Mouse (Mus musculus) heart, embryonic 10.5 days (tissue): ENCODE measurements around the gene Lpxn. TPM values are rescaled to one million over a fixed set of nuclear protein-coding genes. Genes with fewer than 3 reads are reported as not detected.

ENCODE experiments used
- DNase-seq: peaks from one replicate; pipeline ENCODE4 v3.0.0-alpha.2; 2017; ENCODE audit warnings: low spot score
- H3K27ac ChIP-seq: fragments of 300-500 bp; sonication (generic); 2 replicates; pipeline ENCODE4 v1.5.1; 2016; ENCODE audit warnings: mild to moderate bottlenecking
- H3K27me3 ChIP-seq: fragments of 300-500 bp; sonication (generic); 2 replicates; pipeline ENCODE4 v1.6.1; 2016; ENCODE audit warnings: mild to moderate bottlenecking; ENCODE audit not compliant: poor library complexity, insufficient read depth, severe bottlenecking
- H3K36me3 ChIP-seq: fragments of 300-500 bp; sonication (generic); 2 replicates; pipeline ENCODE4 v1.6.1; 2016; ENCODE audit warnings: mild to moderate bottlenecking, moderate library complexity
- H3K4me1 ChIP-seq: fragments of 300-500 bp; sonication (generic); 2 replicates; pipeline ENCODE4 v1.6.1; 2016; ENCODE audit warnings: mild to moderate bottlenecking
- H3K4me3 ChIP-seq: fragments of 300-500 bp; sonication (generic); 2 replicates; pipeline ENCODE4 v1.5.1; 2016; ENCODE audit warnings: mild to moderate bottlenecking, moderate library complexity
- H3K9me3 ChIP-seq: fragments of 300-500 bp; sonication (generic); 2 replicates; pipeline ENCODE4 v1.6.1; 2016; ENCODE audit warnings: mild to moderate bottlenecking, moderate library complexity
- WGBS: fragments of 180-500 bp; shearing (Covaris S2); methylation state at CpG from one replicate; pipeline ENCODE4 v1.1.7; 2016; 5-methylcytosine and 5-hydroxymethylcytosine counted together
- polyA plus RNA-seq: library from polyadenylated mRNA; unstranded; fragments of >200 nt; fragmentation: Nextera tagmentation; extraction: Ambion mirVana; gene quantifications from 2 replicates; pipeline ENCODE4 v1.2.1, GENCODE M21; 2016

The Lpxn gene
- polyA plus RNA-seq, 1 experiment from 2014 or later, result 0.54 TPM

- no peaks in the 10 kb centered on the region for H3K36me3 ChIP-seq
- H3K9me3 ChIP-seq, result no peaks in the 10 kb centered on the region
- H3K4me1 ChIP-seq, result 0 out of 2 replicates have a peak, but pooled peaks cover 4% of the 10 kb centered on the region
- peak; percentile 94 for DNase-seq
- H3K4me3 ChIP-seq, result peak overlapping the region; percentile 94
- H3K27ac ChIP-seq, result peak overlapping the region; percentile 99
- under 1% methylated on average over 39 of the region's 39 CpGs for WGBS
- no peaks in the 10 kb centered on the region for H3K27me3 ChIP-seq
Measured at GRCm38 (mm10) chr19:12794056-12795044, 1.6 kb upstream of the Lpxn start.

- no peaks in the 10 kb centered on the region for H3K36me3 ChIP-seq
- H3K27ac ChIP-seq, result peak overlapping the region; percentile 99
- no peaks in the 10 kb centered on the region for H3K9me3 ChIP-seq
- peak overlapping the region; percentile 94 for H3K4me3 ChIP-seq
- DNase-seq, result no peak
- WGBS, result 0% methylated on average over 48 of the region's 63 CpGs
- 0 out of 2 replicates have a peak, but pooled peaks cover 4% of the 10 kb centered on the region for H3K4me1 ChIP-seq
- no peaks in the 10 kb centered on the region for H3K27me3 ChIP-seq
Measured at GRCm38 (mm10) chr19:12795110-12795509, 883 bp upstream of the Lpxn start.

- WGBS, result 0% methylated on average over 29 of the region's 29 CpGs
- H3K9me3 ChIP-seq, result no peaks in the 10 kb centered on the region
- no peaks in the 10 kb centered on the region for H3K27me3 ChIP-seq
- H3K4me3 ChIP-seq, result peak overlapping the region; percentile 94
- peak; percentile 87 for DNase-seq
- no peaks in the 10 kb centered on the region for H3K36me3 ChIP-seq
- H3K27ac ChIP-seq, result peak overlapping the region; percentile 99
- H3K4me1 ChIP-seq, result 0 out of 2 replicates have a peak, but pooled peaks cover 4% of the 10 kb centered on the region
Measured at GRCm38 (mm10) chr19:12796328-12796931, 437 bp downstream of the Lpxn start.

GRCm38 (mm10) chr19:12797071-12797470 is 1.1 kb downstream of the Lpxn start:
- 1% methylated on average over 7 of the region's 7 CpGs for WGBS

GRCm38 (mm10) chr19:12798404-12798803 is 2.4 kb downstream of the Lpxn start:
- no peaks in the 10 kb centered on the region for H3K36me3 ChIP-seq
- no peak for DNase-seq
- no peaks in the 10 kb centered on the region for H3K27me3 ChIP-seq
- H3K9me3 ChIP-seq, result no peaks in the 10 kb centered on the region
- H3K4me1 ChIP-seq, result no peaks in the 10 kb centered on the region
- H3K27ac ChIP-seq, result no peak overlapping the region
- 83% methylated on average over 4 of the region's 4 CpGs for WGBS
- H3K4me3 ChIP-seq, result no peak overlapping the region

More at GRCm38 (mm10) chr19:12797071-12797470, 1.1 kb downstream of the Lpxn start:
- H3K36me3 ChIP-seq, result no peaks in the 10 kb centered on the region
- H3K27me3 ChIP-seq, result no peaks in the 10 kb centered on the region
- H3K4me1 ChIP-seq, result no peaks in the 10 kb centered on the region
- no peaks in the 10 kb centered on the region for H3K9me3 ChIP-seq
- no peak for DNase-seq
- H3K4me3 ChIP-seq, result peak overlapping the region; percentile 94
- H3K27ac ChIP-seq, result peak overlapping the region; percentile 99

GRCm38 (mm10) chr19:12799081-12799480 is 3.1 kb downstream of the Lpxn start:
- H3K27ac ChIP-seq, result no peak overlapping the region
- WGBS, result 78% methylated on average over 3 of the region's 3 CpGs
- DNase-seq, result no peak
- no peaks in the 10 kb centered on the region for H3K4me1 ChIP-seq
- H3K4me3 ChIP-seq, result no peak overlapping the region
- no peaks in the 10 kb centered on the region for H3K9me3 ChIP-seq
- no peaks in the 10 kb centered on the region for H3K36me3 ChIP-seq
- no peaks in the 10 kb centered on the region for H3K27me3 ChIP-seq

GRCm38 (mm10) chr19:12800621-12801020 is 4.6 kb downstream of the Lpxn start:
- H3K27me3 ChIP-seq, result no peaks in the 10 kb centered on the region
- no peak for DNase-seq
- no peaks in the 10 kb centered on the region for H3K9me3 ChIP-seq
- 69% methylated on average over 2 of the region's 2 CpGs for WGBS
- H3K4me1 ChIP-seq, result no peaks in the 10 kb centered on the region
- H3K4me3 ChIP-seq, result no peak overlapping the region
- H3K27ac ChIP-seq, result no peak overlapping the region
- H3K36me3 ChIP-seq, result no peaks in the 10 kb centered on the region

GRCm38 (mm10) chr19:12801046-12801445 is 5.1 kb downstream of the Lpxn start:
- no peak overlapping the region for H3K4me3 ChIP-seq
- no peaks in the 10 kb centered on the region for H3K9me3 ChIP-seq
- DNase-seq, result no peak
- no peaks in the 10 kb centered on the region for H3K4me1 ChIP-seq
- H3K27ac ChIP-seq, result no peak overlapping the region
- H3K36me3 ChIP-seq, result no peaks in the 10 kb centered on the region
- H3K27me3 ChIP-seq, result no peaks in the 10 kb centered on the region
- 68% methylated on average over 3 of the region's 3 CpGs for WGBS

- Histone ChIP-seq H3K27me3 (no peaks in the 10 kb centered on the region), H3K9me3 (no peaks in the 10 kb centered on the region), H3K27ac (no peak overlapping the region), H3K4me3 (no peak overlapping the region), H3K4me1 (no peaks in the 10 kb centered on the region), H3K36me3 (no peaks in the 10 kb centered on the region)
- no peak for DNase-seq
- WGBS, result 69% methylated on average over 3 of the region's 3 CpGs
Measured at GRCm38 (mm10) chr19:12802830-12803229, 6.8 kb downstream of the Lpxn start.

GRCm38 (mm10) chr19:12804237-12804636 is 8.2 kb downstream of the Lpxn start:
- no peaks in the 10 kb centered on the region for H3K9me3 ChIP-seq
- 79% methylated on average over 1 of the region's 1 CpGs for WGBS

GRCm38 (mm10) chr19:12805730-12806129 is 9.7 kb downstream of the Lpxn start:
- 59% methylated on average over 3 of the region's 3 CpGs for WGBS
- Histone ChIP-seq H3K9me3 (no peaks in the 10 kb centered on the region), H3K36me3 (no peaks in the 10 kb centered on the region), H3K27ac (no peak overlapping the region), H3K4me3 (no peak overlapping the region), H3K4me1 (no peaks in the 10 kb centered on the region), H3K27me3 (no peaks in the 10 kb centered on the region)
- no peak for DNase-seq

More at GRCm38 (mm10) chr19:12804237-12804636, 8.2 kb downstream of the Lpxn start:
- Histone ChIP-seq H3K27me3 (no peaks in the 10 kb centered on the region), H3K27ac (no peak overlapping the region), H3K4me3 (no peak overlapping the region), H3K4me1 (no peaks in the 10 kb centered on the region), H3K36me3 (no peaks in the 10 kb centered on the region)
- no peak for DNase-seq

- no peak for DNase-seq
- no peaks in the 10 kb centered on the region for H3K4me1 ChIP-seq
- no peaks in the 10 kb centered on the region for H3K36me3 ChIP-seq
- no peaks in the 10 kb centered on the region for H3K9me3 ChIP-seq
- no peak overlapping the region for H3K27ac ChIP-seq
- 73% methylated on average over 2 of the region's 2 CpGs for WGBS
- no peak overlapping the region for H3K4me3 ChIP-seq
- no peaks in the 10 kb centered on the region for H3K27me3 ChIP-seq
Measured at GRCm38 (mm10) chr19:12806214-12806613, 10.2 kb downstream of the Lpxn start.
